Mouse (Mus musculus) ES-E14 (cell line): ENCODE measurements around the gene Pacsin3. TPM values are rescaled to one million over a fixed set of nuclear protein-coding genes. Genes with fewer than 3 reads are reported as not detected.

Source experiments
- DNase-seq: peaks from one replicate; pipeline ENCODE4 v3.0.0-alpha.2; 2013; ENCODE audit warnings: low read depth, low spot score
- H3K27ac ChIP-seq: 2 replicates; pipeline ENCODE4 v1.5.1; 2012; ENCODE audit warnings: low read depth, mild to moderate bottlenecking, low read length, moderate library complexity, mixed read lengths; ENCODE audit not compliant: poor library complexity, insufficient read depth, severe bottlenecking
- H3K36me3 ChIP-seq: 2 replicates; pipeline ENCODE4 v1.6.1; 2012; ENCODE audit warnings: mild to moderate bottlenecking, low read length, moderate library complexity, mixed read lengths; ENCODE audit not compliant: control insufficient read depth, poor library complexity, insufficient read depth, severe bottlenecking
- H3K4me1 ChIP-seq, 2 experiments: fragments of 150-350 bp in 1 of 2; sonication (generic) in 1 of 2; 2 replicates each; pipeline ENCODE4 v1.6.1; 2012; ENCODE audit warnings: low read length in 2 of 2, mild to moderate bottlenecking in 1 of 2, mixed read lengths in 1 of 2; ENCODE audit not compliant: control insufficient read depth in 2 of 2, insufficient read depth in 2 of 2, poor library complexity in 1 of 2
- H3K4me3 ChIP-seq, 2 experiments: fragments of 150-350 bp in 1 of 2; sonication (generic) in 1 of 2; 2 replicates each; pipeline ENCODE4 v1.5.1; 2012; ENCODE audit warnings: low read length in 2 of 2, low read depth in 1 of 2, mild to moderate bottlenecking in 1 of 2, mixed read lengths in 1 of 2; ENCODE audit not compliant: insufficient read depth in 1 of 2, poor library complexity in 1 of 2, severe bottlenecking in 1 of 2
- H3K9ac ChIP-seq: 2 replicates; pipeline ENCODE4 v1.6.1; 2012; ENCODE audit warnings: low read depth, mild to moderate bottlenecking, low read length, mixed read lengths; ENCODE audit not compliant: poor library complexity, insufficient read depth, severe bottlenecking
- H3K9me3 ChIP-seq: fragments of 150-350 bp; sonication (generic); 2 replicates; pipeline ENCODE4 v1.6.1; 2012; ENCODE audit warnings: low read depth, mild to moderate bottlenecking, low read length; ENCODE audit not compliant: control insufficient read depth, insufficient read depth
- CHD2 ChIP-seq: IDR thresholded peaks from 2 replicates; pipeline ENCODE4 v1.6.1; 2014; ENCODE audit warnings: mild to moderate bottlenecking, low read depth, low read length, inconsistent platforms
- HCFC1 ChIP-seq: IDR thresholded peaks from 2 replicates; pipeline ENCODE4 v1.6.1; 2012; ENCODE audit warnings: low read length, inconsistent platforms, borderline replicate concordance; ENCODE audit not compliant: insufficient read depth
- MAFK ChIP-seq: IDR thresholded peaks from 2 replicates; pipeline ENCODE4 v1.6.1; 2014; ENCODE audit warnings: mild to moderate bottlenecking, low read depth, low read length, inconsistent platforms; ENCODE audit not compliant: insufficient read depth
- ZC3H11A ChIP-seq: IDR thresholded peaks from 2 replicates; pipeline ENCODE4 v1.6.1; 2012; ENCODE audit warnings: low read depth, mild to moderate bottlenecking, inconsistent platforms, low read length, borderline replicate concordance
- ZNF384 ChIP-seq: IDR thresholded peaks from 2 replicates; pipeline ENCODE4 v1.6.1; 2012; ENCODE audit warnings: low read depth, low read length, inconsistent platforms
- in situ Hi-C, 2 experiments: fragments of 600-800 bp; cut with MboI; formaldehyde crosslinking; loops; one replicate each; pipeline ENCODE4 v1.15.1; 2025; ENCODE audit warnings: low sequenced_read_pairs in 2 of 2, inconsistent platforms in 1 of 2; ENCODE audit not compliant: unreplicated experiment in 2 of 2
- total RNA-seq: library from RNA; depleted of rRNA; stranded (reverse); fragments of 300-350 nt; gene quantifications from 2 replicates; pipeline ENCODE4 v1.2.3, GENCODE M21; 2012

Pacsin3 gene
- total RNA-seq, 1 experiment: 11.1 TPM

DNA sequence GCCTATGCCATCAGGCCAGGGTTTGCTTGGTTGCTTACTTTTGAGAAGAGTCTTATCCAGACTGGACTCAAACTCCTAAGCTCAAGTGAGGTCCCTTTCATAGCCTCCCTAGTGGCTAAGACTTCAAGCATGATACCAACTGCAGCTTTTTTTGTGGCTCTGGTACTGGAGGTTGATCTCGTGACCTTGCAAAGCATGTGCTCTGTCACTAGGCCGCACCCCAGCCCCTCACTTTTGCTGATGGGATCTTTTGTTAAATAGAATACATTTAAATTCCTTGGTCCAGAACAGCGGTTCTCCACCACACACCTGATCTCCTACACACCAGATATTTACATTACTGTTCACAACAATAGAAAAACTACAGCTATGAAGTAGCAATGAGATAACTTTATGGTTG is 38.5 kb downstream of the Pacsin3 start:
- Histone ChIP-seq H3K4me1 (peaks cover 0 to 2% of the 10 kb centered on the region in 2 experiments; a peak in 1 of 4 replicates), H3K4me3 (no peak overlapping the region), H3K36me3 (no peaks in the 10 kb centered on the region), H3K9ac (no peak overlapping the region), H3K9me3 (no peaks in the 10 kb centered on the region), H3K27ac (no peak overlapping the region)
- TF ChIP-seq HCFC1 (no peak), ZNF384 (no peak), ZC3H11A (no peak), MAFK (no peak), CHD2 (no peak)
- in situ Hi-C loops: no loop called here
- no peak for DNase-seq

DNA sequence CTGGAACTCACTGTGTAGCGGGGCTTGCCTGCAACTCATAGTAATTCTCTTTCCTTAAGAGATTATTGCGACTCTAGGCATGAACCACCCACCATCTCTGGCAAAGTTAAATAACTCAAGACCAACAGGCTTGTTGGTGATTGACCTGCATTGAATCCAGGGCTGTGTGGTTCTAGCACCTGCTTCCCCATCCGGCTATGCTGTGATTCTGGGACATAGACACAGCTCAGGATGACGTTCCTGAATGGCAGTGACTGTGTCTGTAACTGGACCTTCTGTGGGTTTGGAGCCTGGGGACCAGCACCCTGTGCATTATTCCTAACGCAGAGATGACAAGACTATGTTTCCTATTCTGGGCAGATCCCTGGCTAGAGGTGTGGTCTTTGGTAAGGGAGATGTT is 40.1 kb downstream of the Pacsin3 start:
- no peak overlapping the region for H3K27ac ChIP-seq
- DNase-seq: no peak
- no peaks in the 10 kb centered on the region for H3K36me3 ChIP-seq
- H3K9me3 ChIP-seq: no peaks in the 10 kb centered on the region
- no peak overlapping the region for H3K4me3 ChIP-seq
- no peak for TF ChIP-seq HCFC1
- TF ChIP-seq CHD2: no peak
- TF ChIP-seq ZC3H11A: no peak
- no peak for TF ChIP-seq ZNF384
- no peak for TF ChIP-seq MAFK
- no peak overlapping the region for H3K9ac ChIP-seq
- H3K4me1 ChIP-seq: 0 out of 4 replicates have a peak, but pooled peaks cover 0 to 2% of the 10 kb centered on the region in 2 experiments
- in situ Hi-C loops: no loop called here

DNA sequence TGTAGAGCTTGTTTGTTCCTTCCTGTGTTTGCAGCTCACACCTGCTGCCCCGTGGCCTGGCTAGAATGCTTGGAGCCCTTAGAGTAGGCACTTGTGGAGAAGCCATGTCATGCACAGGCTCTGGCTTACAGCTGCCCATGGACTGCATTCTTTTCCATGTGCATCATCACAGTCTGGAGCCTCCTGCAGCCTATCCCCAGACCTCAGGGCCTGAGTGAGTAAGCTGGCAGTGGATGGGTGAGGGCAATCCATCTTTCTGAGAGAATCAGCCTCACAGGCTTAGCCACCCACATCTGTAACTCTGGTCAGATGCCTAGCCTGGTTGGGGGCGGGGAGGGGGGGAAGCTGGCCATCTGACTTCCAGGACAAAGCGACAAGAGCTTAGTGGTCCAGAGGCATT is 43.4 kb downstream of the Pacsin3 start:
- no peak overlapping the region for H3K27ac ChIP-seq
- H3K4me1 ChIP-seq: peaks cover 0 to 2% of the 10 kb centered on the region in 2 experiments; a peak in 1 of 4 replicates
- no peak overlapping the region for H3K4me3 ChIP-seq
- in situ Hi-C loops: no loop called here
- TF ChIP-seq HCFC1 (no peak), CHD2 (no peak), MAFK (no peak), ZC3H11A (no peak), ZNF384 (no peak)
- no peaks in the 10 kb centered on the region for H3K36me3 ChIP-seq
- H3K9ac ChIP-seq: no peak overlapping the region
- H3K9me3 ChIP-seq: no peaks in the 10 kb centered on the region
- DNase-seq: no peak

DNA sequence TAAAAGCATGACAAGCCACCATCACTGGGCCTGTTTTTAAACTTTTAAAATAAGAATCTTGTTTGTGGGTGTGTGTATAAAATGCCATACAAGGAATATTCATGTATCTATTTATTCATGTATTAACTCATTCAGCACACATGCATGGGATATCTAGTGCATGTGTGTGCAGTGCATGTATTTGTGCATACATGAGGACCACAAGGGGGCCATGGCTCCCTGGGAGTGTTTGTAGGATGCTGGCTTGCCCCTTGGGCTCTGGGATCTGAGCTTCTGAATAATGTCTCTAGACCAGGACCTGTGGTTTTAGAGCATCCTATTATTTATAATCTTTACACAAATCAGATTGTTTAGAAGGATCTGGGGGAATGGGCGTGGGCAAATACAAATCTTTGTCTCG is 45.0 kb downstream of the Pacsin3 start:
- Histone ChIP-seq H3K4me1 (peaks cover 0 to 2% of the 10 kb centered on the region in 2 experiments; a peak in 1 of 4 replicates), H3K9ac (no peak overlapping the region), H3K36me3 (no peaks in the 10 kb centered on the region), H3K9me3 (no peaks in the 10 kb centered on the region), H3K27ac (no peak overlapping the region), H3K4me3 (no peak overlapping the region)
- TF ChIP-seq ZNF384 (no peak), ZC3H11A (no peak), HCFC1 (no peak), MAFK (no peak)
- in situ Hi-C loops: no loop called here
- no peak for DNase-seq

DNA sequence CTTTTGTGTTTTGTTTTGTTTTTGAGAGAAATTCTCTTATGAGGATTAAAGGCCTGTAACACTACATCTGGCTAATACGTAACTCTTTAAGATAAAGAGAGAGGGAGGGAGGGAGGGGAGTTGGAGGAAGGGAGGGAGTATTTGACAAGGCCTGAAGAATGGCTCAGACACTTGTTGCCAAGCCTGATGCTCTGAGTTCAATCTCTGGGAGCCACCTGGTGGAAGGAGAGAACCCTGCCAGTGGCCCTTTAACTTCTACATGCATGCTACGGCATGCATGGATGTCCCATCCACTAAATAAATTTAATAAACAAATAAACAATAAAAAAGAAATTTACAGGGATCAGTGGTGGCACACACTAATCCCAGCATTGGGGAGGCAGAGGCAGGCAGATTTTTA is 46.1 kb downstream of the Pacsin3 start:
- no peak for TF ChIP-seq HCFC1
- no peak for TF ChIP-seq ZNF384

More for the DNA sequence above, 46.1 kb downstream of the Pacsin3 start:
- in situ Hi-C loops: no loop called here
- Histone ChIP-seq H3K4me1 (peaks cover 0 to 2% of the 10 kb centered on the region in 2 experiments; a peak in 1 of 4 replicates), H3K4me3 (no peak overlapping the region), H3K9ac (no peak overlapping the region), H3K27ac (no peak overlapping the region), H3K36me3 (no peaks in the 10 kb centered on the region), H3K9me3 (no peaks in the 10 kb centered on the region)
- DNase-seq: no peak
